Mouse (Mus musculus) 3T3-L1 (cell line): ENCODE measurements around the gene Slc7a15.
"Not testable (repeated sequence)": the region's sequence is repeated elsewhere in the genome, so short reads cannot be mapped to it uniquely, and the experiment has no call there.

Source experiments
- DNase-seq: peaks from one replicate; pipeline ENCODE4 v3.0.0-alpha.2; 2015; ENCODE audit warnings: low read depth, low spot score

The Slc7a15 gene

DNA sequence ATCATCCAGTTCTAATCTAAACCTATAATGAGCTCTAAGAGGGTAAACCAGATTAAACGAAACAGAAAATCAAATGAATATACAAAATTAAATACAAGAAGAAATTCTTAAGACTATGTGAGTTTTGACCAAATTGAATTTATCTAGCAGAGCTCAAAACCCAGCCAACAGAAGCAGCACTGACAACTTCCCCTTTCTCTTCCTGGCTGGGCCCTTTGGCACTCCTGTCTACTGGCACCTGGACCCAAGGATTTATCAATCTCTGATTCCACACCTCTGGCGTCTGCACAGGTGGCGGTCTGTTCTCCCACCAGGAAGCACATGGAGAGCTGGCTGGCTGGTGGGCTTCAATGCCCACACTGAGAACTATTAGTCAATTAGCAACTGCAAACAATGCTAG lies 39.0 kb downstream of the Slc7a15 start:
- not testable (repeated sequence) for DNase-seq

DNA sequence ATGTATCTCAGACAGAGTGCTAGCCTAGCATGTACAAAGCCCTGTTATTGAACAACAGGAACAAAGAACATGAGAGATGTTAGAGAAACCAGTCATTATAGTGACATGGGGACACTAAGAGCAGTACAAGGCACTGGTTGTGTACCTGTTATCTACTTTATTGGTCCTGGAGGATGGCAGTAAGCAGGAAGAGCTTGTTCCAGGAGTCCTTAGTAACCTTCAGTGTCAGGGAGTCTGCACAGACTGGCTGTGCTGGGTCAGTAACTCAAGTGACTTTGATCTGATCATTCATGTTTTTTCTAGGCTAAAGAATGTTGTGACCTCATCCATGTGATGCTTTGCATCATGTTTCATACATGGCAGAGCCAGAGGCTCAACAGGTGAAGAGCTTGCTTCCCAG lies 42.7 kb downstream of the Slc7a15 start:
- DNase-seq: no peak

DNA sequence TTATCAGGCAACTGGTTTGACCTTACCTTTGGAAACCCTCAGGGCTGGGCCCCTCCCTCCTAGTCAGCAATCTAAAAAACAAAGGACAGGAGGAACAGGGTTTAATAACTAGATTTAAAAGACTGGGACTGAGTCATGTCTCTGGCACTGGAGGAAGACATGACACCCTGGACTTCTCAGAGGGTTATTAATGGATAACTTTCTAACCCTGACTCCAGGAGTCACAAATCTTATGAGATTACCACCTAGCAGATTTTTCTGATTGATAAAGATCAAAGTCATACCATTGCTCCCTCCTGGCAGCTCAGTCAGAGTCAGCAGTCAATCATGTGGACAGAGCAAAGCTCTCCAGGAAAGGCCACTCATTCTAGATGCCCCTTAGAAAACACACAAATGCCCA lies 43.4 kb downstream of the Slc7a15 start:
- no peak for DNase-seq

DNA sequence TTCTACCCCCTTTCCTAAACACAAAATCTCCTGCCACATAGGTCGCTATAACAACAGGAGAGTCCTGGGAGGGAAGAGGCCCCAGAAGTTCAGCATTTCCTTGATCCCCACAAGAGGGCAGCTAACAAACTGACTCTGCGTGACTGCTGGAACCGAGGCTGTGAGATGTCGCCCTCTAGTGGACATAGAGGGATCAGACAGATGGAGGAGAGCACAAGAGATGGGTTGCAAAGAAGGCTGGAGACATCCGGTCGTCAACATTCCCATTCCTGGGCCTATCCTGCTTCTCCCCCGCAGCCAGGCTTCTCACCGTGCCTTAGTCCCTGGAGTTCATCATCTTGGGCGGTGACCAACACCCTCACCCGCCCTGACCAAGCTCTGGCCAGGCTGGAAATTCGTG lies 51.5 kb downstream of the Slc7a15 start:
- peak; percentile 97 for DNase-seq

DNA sequence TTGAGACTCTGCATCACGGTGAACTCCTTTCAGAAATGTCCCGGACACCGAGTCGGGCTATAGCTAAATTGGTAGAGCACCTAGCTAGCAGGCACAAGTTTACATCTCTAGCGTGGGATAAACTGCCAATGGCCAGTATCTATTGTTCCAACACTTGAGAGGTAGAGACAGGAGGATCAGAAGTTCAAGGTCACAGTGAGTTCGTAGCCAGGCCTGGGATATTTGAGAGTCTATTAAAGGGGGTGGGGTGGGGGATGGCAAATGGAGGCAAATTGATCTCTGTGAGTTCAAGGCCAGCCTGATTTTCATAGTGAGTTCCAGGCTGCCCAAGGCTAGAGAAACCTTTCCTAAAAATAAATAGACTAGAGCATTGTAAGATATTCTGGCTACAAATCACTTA lies 52.1 kb downstream of the Slc7a15 start:
- no peak for DNase-seq

DNA sequence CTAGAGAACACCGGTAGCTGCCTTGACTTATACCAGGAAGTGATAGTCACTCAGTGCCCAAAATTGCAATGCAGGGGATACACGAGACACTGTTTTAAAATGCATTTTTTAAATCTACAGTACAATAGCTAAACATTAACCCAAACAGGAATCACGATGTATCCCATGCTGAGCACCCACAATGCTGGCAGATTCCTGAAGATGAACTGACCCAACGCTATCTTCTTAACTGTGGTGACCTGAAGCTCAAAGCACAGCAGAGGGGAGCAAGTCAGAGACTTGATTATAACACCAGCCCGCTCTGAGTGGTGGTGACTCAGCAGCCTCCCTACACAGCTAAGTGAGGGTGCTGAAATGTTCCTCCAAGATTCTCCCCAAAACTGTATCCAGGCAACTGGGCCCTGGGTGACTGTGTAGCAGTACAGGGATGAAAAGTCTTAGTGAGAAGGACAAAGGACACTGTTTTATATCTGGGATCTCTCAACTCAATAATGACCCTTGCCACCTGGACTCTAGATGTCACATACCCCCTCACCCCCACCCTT lies 53.7 kb downstream of the Slc7a15 start:
- peak; percentile 18 for DNase-seq

DNA sequence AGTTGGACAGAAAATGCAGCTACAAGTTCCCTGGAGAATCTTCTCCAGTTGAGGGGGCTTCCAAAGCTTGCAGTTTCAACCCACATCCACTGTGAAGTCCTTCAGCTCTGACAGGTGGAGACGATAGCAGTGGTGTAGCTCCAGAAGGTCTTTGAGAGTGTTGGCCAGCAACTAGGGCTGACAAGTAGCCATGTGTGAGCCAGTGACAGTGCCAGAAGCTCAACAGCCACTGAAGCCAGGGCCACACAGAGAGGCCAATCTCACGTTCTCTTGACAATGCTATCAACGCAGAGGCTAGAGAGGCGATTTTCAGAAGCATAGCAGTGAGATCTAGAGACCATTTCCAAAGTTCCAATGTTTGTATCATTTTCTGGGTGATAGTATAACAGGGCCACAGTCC lies 56.5 kb downstream of the Slc7a15 start:
- no peak for DNase-seq

DNA sequence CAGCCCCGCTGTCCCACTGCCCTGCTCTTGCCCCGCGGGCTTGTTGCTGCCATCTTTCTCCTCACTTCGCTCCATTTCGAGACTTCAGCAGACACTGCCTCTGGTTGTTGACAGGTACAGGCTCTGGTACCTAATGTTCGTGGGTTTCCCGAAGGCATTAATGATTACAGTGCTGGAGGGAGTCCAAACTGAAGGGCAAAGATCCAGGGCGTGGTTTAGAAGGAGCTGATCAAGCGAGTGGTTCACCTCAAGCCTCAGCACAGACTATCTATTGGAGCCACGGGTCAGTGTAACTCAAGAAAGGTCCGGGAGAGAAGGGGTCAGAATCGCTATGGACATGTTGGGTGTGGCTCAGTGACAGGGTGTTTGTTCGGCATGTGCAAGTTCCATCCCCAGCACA lies 59.4 kb downstream of the Slc7a15 start:
- no peak for DNase-seq

DNA sequence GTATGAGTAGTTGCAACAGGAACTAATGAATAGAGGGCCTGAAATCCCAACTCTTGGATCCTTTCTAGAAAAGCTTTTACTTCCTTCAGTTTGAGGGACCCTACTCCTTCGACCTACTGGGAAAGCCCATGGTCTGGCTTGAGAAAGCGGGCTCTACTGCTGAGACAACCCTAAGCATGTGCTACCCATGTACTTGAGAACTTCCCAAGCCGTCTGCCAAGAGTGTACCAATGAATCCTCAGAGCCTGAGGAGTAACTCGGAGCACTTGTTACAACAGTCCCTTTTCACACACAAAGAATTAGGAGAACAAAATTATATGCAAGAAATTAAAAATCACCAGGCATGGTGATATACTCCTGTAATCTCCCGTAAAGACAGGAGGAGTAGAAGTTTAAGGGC lies 61.6 kb downstream of the Slc7a15 start:
- DNase-seq: no peak

DNA sequence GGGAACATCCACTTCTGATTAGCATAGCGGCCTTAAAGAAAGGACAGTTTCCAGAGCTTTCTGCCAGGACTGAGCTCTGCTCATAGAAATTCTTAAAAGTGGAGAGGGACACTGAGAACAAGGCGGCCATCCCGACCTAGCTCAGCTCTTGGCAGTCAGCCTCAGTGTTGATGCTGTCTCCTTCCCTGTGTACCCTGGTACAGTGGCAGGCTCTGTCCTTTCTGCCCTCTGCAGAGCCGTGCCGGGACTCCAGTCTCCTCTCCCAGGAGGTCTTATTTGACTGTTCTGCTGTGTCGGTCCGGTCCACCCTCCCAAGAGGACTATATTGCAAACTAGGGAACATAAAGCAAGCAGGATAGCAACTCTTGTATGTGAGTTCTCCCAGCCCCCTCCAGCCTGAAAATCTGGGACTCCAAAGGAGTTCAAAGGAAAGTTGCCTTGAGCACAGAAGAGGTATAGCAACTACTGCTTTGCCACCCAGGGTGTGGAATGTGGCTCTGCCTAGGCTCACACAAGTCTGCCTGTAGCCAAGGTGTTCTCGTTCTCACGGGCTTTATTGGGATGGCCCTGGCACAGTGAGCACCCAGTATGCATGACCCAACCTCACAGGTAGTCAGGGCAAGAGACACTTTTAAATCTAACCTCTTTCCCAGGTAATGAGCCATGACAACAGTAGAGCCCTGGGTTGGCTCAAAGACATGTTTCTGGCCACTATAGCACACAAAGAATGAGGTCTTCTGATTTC lies 62.5 kb downstream of the Slc7a15 start:
- no peak for DNase-seq

DNA sequence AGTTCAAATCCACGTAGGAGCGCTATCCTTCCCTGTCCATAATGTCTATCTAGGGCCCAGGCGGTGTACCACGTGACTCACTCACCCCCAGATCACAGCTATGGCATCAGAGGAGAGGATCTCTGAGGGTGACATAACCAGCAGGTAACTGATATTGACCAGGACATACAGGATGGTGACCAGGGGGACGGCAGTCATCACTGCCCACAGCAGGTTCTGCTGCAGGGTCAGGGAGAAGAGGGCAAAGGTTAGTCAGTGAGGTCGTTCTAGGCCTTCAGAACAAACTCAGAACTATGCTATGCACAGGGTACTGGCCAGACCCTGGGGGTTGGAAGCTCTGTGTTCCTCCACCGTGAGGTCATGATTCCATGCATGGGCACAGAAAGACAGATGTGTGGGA lies 63.3 kb downstream of the Slc7a15 start:
- no peak for DNase-seq

DNA sequence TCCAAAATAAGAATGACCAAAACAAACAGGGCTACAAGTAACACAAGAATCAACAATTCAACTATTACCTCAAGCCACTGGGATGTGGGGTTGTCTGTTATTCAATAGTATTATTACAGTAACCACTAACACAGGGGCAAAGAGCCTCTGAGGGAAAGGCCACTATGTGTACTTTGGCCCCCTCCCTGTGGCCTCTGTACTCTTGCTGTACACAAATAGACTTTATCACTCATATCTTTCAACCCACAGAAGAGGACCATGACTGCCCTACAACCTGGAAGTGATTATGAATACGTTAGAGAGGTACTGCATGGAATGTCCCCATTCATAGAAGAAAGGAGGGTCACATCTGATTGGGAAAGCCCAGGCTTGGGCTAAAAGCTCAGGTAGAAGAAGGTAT lies 64.0 kb downstream of the Slc7a15 start:
- no peak for DNase-seq

DNA sequence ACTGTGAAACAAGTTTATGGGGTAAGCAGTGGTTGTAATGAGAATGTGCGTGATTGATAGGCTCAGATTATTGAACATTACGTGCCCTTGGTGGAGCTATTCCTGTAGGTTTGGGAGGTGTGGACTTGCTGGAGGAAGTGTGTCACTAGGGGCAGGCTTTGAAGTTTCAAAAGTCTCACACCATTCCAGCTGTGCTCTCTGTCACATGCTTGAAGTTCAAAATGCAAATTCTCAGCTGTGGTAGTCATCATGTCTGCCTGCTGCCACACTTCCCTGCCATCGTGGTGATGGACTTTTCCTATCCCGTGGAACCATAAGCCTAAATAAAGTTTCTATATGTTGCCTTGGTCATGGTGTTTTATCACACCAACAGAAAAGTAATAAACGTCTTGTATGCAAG lies 71.1 kb downstream of the Slc7a15 start:
- peak; percentile 11 for DNase-seq

DNA sequence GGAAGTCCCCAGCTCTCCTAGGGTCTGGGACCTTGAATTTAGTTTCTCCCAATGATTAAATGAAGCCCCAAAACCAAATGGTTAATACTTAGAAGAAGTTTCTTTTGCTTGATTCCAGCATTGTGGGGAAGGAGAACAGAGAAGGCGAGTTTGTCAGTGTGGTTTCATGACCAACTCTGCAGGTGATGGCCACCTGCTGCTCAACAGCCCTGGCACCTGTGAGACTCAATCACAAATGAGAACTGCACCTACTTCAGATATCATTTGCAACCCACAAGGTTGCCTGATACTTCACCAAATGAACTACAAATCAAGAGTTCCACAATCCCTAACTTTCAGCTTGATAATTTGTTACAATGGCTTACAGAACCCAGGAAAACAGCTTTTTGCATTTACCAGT lies 71.7 kb downstream of the Slc7a15 start:
- no peak for DNase-seq

DNA sequence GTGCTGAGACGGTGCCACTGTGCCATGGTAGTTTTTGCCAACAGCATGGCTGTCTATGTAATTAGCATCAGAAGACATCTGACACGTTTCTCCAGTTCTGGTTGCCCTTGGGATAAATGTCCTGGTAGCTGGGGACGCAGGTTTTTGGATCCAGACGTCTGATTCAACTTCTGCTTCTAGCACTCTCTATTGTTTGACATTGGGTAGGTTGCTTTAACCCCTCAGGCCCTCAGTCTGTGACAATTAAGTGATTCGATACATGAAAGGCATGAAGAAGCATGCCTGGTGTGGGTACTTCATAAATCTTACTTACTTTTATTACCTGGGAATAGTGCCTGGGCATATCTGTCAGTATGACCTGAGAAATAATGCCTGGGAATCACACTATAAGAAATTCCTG lies 74.8 kb downstream of the Slc7a15 start:
- no peak for DNase-seq

DNA sequence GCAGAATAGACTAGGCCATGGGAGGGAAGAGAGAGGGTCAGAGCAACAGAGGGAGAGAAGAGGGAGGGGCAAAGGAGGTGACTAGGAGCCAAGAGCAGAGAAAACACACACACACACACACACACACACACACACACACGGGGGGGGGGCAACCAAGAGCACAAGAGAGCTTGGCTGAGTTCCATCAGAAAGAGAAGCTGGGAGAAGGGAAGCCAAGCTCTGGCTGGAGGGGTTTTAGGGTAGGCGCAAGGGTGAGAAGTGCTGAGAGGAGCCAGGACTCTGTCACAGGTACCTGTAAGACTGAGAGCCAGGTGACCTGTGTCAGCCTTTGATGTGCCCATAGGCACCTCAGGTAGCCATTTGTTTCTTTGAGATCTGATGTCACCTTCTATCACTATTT lies 76.2 kb downstream of the Slc7a15 start:
- DNase-seq: no peak

DNA sequence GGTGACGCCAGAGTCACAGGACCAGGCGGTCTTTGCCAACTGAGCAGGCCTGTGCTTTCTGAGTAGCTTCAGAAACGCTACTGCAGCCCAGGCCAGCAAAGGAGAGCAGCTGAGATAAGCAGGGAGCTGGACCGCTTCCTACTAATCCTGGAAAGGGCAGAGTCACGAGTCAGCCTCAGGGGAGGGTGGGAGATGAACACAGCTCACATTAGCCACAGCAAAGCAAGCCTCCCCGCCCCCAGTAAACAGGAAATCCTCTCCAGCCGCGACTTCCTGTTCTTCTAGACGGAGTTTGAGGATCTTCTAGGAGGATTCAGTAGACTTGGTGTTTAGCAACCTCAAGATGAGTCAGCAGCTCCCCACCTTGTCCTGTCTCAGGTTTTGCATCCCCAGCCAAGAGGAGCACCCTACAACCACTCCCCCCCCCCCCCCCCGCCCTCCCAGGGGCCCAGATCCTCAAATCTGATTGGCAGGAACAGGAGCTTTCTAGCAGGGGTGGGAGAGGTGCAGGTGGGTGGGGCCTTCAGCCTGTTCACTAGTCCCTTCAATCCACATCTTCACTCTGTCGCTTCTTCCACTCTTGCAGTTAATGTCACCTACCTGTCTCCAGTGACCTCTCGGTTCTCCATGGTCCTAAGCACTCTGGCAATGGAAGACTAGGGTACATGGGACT lies 77.4 kb downstream of the Slc7a15 start:
- DNase-seq: peak; percentile 91

DNA sequence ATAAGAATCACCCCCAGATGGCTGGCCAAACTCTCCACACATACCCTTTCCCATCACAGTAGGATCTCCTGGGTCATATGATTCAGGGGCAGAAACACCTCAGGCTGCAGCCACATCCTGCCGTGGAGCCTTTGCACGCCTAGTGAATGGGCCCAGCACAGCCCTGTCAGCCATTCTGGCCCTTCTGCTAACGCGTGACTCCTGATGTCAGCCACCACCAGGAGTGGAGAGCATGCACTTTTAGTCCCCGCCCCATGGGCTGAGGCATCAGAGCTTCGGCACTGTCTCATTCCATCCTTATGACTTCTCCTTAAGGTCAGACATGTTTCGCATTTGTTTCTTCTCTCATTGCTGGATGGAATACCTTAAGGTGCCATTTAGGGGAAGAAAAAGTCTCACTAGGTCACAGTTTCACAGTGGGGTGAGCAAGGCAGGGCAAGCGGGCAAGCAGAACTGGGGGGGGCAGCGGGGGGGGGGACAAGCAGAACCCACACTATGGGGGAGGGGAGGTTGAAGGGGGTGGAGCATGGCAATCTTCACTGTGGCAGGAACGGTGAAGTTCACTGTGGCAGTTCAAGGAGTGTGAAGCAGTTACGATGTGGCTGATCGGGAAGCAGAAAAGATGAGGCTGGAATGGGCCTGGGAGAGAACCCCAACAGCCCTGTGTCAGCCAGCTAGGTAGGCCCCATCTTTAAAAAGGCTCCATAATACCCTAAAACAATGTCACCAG lies 79.3 kb downstream of the Slc7a15 start:
- DNase-seq: peak; percentile 70

DNA sequence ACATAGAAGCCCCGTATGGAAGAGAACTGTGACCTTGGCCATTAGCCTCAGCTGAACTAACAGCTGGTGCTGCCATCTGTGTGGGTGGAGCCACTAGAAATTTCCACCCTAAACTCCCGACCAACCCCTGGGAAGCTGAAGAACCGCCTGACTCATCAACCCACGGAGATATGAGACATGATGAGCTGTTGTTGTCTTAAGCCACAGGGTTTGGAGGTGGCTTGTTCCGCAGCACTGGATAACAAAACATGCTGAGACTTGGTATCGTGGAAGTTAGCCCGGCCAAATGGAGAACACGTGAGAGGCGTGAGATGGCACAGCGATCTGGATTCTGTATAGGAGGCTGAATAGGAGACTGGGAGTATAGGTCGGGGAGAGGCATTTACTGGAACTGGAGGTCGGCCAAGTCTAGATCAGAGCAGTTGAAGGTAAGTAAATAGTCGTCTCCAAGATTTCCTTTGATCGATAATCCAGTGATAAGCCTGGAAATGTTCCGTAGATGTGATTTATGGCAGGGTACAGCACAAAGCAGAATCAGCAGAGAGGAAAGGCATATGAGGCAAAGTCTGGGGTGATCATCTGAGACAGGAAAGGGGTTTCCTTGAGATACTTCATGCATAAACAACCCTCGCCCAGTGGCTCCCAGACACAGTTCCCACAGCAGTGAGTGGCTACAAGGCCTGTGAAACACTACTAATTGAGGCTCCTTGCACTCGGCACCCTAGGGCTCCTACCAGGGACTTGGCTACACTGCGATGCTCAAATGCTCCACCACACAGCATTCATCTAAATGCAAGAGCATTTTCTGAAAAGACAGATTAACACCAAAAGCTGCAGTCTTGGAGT lies 87.6 kb downstream of the Slc7a15 start:
- peak; percentile 90 for DNase-seq

DNA sequence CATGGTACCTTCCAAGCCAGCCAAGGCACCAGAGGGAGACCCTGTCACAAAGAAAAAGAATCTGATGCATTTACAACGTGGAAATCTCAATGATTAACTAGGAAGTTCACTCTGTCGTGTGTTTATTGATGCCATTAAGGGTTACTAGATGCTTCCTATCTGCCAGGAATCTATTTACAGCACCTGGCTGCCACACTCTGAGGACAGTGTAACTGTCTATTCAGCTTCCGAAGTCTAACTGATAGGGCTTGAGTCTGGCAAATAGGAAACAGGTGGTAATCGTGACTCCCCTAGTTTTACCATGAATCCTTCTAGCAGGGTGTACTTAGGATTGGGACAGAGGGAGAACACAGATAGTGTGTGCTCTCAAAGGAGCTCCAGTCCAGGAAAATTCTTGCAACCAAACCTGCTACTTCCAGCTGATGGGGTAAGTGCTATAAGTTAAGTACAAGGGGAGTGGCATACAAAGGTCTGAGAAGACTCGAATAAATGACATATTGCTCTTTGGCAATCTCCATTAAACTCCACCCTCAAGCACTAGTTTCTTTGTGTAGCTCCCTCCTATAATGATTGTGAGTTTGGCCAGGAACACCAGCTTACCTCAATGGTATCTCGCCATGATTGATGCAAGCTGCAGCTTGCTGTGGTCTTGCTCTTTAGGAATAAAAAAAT lies 88.4 kb downstream of the Slc7a15 start:
- DNase-seq: no peak

DNA sequence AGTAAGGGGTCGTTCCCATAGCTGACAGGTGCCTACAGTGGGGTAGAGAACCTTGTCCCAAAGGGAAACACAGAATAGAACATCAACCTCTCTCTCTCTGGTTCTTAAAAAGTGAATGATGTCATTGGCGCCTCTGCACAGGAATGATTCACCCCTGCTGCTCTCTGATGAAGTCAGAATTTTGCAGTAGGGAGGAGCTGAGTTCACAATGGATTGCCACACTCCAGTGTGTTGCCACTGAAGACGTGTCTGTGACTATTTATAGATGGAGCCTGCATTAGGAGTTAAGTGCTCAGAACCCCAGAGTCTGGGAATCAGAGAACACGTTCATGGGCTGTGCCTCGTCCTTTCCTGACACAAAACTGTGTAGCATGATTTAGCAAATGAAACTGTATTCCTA lies 89.2 kb downstream of the Slc7a15 start:
- DNase-seq: peak; percentile 85
